Mouse (Mus musculus) frontal cortex, postnatal 36 days (tissue): ENCODE data around the gene Col8a2.

Experiments used
- DNase-seq, 2 experiments: peaks; one replicate each; pipeline ENCODE4 v3.0.0; 2022; ENCODE audit warnings: low spot score in 2 of 2

Col8a2 gene

GRCm38 (mm10) chr4:126260520-126261201 is 25.9 kb upstream of the Col8a2 start:
- DNase-seq, result no peak

GRCm38 (mm10) chr4:126261266-126261665 is 25.3 kb upstream of the Col8a2 start:
- DNase-seq, result no peak

- peak in 1 of 2 experiments; percentile 53 for DNase-seq
Observed at GRCm38 (mm10) chr4:126261675-126262074, 24.9 kb upstream of the Col8a2 start.

- DNase-seq, result peak; percentile 99 to 100
Observed at GRCm38 (mm10) chr4:126262119-126262807, 24.3 kb upstream of the Col8a2 start, which contains the start of gene Trappc3. Trappc3 (plus strand) TSS chr4:126262325.

GRCm38 (mm10) chr4:126269292-126269691 is 17.3 kb upstream of the Col8a2 start:
- DNase-seq, result no peak

- no peak for DNase-seq
Observed at GRCm38 (mm10) chr4:126273753-126274152, 12.8 kb upstream of the Col8a2 start.

- DNase-seq, result no peak
Observed at GRCm38 (mm10) chr4:126275081-126275480, 11.5 kb upstream of the Col8a2 start.

- DNase-seq, result no peak
Observed at GRCm38 (mm10) chr4:126275681-126276131, 10.9 kb upstream of the Col8a2 start.

GRCm38 (mm10) chr4:126277906-126278564 is 8.6 kb upstream of the Col8a2 start:
- DNase-seq, result no peak

GRCm38 (mm10) chr4:126278565-126278915 is 8.1 kb upstream of the Col8a2 start:
- no peak for DNase-seq

GRCm38 (mm10) chr4:126278961-126279360 is 7.6 kb upstream of the Col8a2 start:
- DNase-seq, result no peak

GRCm38 (mm10) chr4:126281706-126282105 is 4.9 kb upstream of the Col8a2 start:
- DNase-seq, result no peak

- no peak for DNase-seq
Observed at GRCm38 (mm10) chr4:126283582-126283981, 3.0 kb upstream of the Col8a2 start.

GRCm38 (mm10) chr4:126287302-126287995 is 856 bp downstream of the Col8a2 start:
- no peak for DNase-seq

- DNase-seq, result no peak
Observed at GRCm38 (mm10) chr4:126288085-126288666, 1.6 kb downstream of the Col8a2 start.

GRCm38 (mm10) chr4:126290314-126290713 is 3.7 kb downstream of the Col8a2 start:
- no peak for DNase-seq

- no peak for DNase-seq
Observed at GRCm38 (mm10) chr4:126291196-126291595, 4.6 kb downstream of the Col8a2 start.

- DNase-seq, result no peak
Observed at GRCm38 (mm10) chr4:126295152-126295551, 8.6 kb downstream of the Col8a2 start.

- DNase-seq, result no peak
Observed at GRCm38 (mm10) chr4:126295937-126296336, 9.3 kb downstream of the Col8a2 start.

GRCm38 (mm10) chr4:126296617-126297101 is 10.1 kb downstream of the Col8a2 start:
- DNase-seq, result peak; percentile 33 to 37

- DNase-seq, result no peak
Observed at GRCm38 (mm10) chr4:126300916-126301583, 14.5 kb downstream of the Col8a2 start.
